Mouse (Mus musculus): Measurements from ENCODE around the gene Olfr1339. TPM values are rescaled to one million over a fixed set of nuclear protein-coding genes. Genes with fewer than 3 reads are reported as not detected.

Gene Olfr1339
- total RNA-seq (2015) (not detected in 2 replicates), total RNA-seq (2017) (not detected in 2 replicates)

DNA sequence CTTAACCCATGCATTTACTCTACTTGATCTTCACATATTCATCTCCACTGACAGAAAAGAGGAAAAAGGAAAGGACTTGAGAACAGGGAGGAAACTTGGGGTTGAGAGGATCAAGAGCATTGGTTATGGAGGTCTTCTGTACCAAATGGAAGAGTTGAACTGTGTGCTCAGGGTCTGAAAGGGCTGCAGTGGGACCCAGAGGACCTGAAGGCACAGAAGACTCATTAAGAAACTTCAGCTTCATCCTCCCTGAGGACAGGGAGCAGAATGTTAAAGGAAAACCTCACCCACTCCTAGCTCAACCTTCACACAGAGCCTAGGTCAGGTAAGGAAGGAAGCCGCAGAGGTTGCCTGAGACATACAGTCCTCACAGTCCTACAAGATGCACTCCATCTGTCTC lies at the start of gene Olfr1339:
Gene Olfr1339 (plus strand): TSS at position 301 of the 400 bp plus-strand sequence.
- no peak for ATAC-seq (ENCODE audit: poor library complexity, severe bottlenecking)

DNA sequence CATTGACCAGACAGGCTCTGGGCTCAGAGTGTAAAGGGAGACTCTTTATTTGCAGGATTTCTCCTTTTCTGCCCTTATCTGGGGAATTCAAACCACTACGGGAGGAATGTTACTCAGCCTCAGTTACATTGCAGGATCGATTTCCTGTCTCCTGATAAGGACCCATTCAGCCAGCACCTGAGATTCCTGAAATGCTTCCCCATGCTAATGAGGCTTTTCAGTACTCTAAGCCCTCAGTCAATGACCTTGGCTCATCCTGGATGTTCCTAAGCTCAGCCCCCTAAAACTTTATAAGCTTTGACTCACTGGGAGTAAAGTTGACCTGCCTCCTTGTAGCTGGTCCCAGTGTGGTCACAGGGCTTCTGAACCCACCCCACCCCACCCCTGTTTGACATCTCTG lies 44.9 kb upstream of the Olfr1339 start:
- ATAC-seq (ENCODE audit: poor library complexity, severe bottlenecking): no peak

DNA sequence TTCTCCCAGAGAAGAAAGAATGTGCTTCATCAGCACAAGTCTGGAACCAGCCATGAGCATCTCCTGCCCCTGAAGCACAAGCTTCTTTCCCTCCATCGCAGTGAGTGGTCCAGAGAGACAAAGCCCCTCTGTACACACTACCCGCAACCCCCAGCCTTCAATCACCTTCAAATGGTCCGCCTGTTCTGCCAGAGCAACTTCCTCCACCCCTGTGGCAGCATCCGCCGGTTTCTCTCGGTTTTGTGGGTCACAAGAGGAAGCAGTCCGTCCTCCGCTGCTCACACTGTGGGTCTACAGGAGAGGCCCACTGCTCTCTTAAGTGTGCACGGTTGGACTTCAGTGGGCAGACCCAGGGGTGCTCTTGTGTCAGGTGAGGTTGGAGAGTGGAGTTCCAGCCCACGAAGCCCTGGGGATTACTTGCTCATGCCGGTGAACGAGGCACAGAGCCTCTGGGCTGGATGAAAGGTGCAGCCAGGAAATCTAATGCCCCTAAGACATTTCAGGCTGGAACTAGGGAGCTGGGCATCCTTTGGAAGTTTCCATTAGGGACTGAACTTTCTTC lies 39.5 kb upstream of the Olfr1339 start, which contains the start of gene Olfr1342:
Gene Olfr1342 (minus strand): TSS at position 345 of the 562 bp plus-strand sequence.
- ATAC-seq (ENCODE audit: poor library complexity, severe bottlenecking): no peak

DNA sequence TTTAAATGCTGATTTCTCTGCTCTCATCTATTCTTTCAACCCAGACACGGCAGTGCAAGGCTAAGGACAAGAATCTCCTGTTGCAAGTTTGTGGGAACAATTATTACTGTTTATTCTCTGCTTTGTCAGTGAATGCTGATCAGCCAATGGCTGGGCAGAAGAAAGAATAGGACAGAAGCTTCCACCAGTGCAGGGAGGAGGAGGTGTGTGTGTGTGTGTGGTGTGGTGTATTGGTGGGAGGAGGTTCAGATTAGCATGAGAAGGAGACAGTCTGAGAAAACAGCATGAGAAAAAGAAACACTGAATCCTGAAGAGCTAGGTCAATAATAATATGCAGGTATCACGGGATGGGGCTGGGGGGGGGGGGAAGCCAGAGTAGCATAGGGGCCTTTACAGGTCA lies 38.2 kb upstream of the Olfr1339 start:
- no peak for ATAC-seq (ENCODE audit: poor library complexity, severe bottlenecking)

DNA sequence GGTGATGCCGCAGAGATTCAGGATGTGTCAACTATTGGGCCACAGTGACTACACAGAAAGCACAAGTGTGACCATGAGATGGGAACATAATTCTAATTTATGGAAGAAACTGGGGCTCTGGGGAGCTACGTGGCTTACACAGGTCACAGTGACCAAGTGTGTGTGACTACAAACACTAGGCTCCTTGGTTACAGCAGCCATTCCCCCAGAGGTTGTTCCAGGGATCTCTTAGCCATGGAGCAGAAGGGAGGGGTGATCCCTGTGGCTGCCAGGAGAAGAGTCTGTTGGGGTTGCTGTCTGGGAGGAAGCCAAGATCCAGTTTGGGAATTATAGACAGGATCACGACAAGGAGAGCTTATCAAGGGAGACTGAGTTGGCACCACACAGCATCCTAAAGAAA lies 28.8 kb upstream of the Olfr1339 start, which contains the start of gene Olfr1341:
Gene Olfr1341 (plus strand): TSS at position 301 of the 400 bp plus-strand sequence.
- ATAC-seq (ENCODE audit: poor library complexity, severe bottlenecking): no peak

DNA sequence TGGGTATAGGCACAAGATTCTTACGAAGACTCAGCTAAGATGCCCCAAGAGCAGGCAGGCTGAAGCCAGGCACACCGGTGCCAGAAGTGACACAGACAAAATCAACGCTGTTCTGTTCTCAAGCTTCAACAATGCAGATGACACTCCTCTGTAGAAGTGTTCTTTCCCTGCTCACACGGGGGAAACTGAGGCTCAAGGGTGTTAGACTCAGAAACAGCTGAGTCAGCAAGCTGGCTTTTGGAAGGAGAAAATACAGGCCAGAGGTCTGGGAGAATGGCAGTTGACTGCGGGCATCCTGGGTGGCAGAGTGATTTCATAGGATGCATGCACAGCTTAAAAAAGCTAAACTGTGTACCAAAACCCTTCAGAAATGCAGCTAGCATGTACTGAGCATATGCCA lies 23.9 kb upstream of the Olfr1339 start:
- ATAC-seq (ENCODE audit: poor library complexity, severe bottlenecking): no peak

DNA sequence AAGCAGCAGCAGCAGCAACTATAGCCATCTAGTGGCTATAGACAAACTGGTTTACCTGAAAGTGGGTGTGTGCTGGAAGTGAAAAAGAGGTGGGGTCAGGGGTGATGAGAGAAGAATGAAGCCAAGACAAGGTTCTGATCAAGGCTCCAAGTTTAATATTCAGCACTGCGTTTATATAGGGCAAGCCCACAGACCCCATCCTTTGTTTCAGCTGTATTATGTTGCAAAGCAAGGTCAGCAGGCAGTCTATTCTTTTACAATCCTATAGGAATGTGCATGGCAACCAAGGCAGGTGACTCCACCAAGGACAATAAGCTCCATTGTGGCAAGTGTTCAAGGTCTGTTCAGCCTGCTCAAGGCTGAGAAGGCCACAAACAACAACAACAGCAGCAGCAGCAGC lies 20.3 kb upstream of the Olfr1339 start:
- no peak for ATAC-seq (ENCODE audit: poor library complexity, severe bottlenecking)

DNA sequence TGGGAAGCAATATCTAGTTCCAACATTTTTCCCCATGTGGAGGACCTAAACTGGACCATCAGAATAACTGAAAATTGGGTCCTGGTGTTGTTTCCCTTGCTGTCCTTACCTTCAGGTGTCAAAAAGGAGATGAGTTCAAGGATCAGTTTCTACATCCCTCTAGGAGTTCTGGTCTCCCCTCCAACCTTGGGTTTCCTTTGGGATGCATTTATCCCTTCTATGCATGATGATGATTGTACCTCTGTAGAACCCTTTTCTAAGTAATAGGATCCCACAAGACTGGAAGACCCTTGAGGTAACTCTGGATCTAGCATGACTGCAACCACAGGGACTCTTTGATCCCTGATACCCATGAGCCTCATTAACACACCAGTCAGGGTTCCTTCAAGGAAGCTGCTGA lies 12.1 kb upstream of the Olfr1339 start, which contains the start of gene Olfr1340:
Gene Olfr1340 (plus strand): TSS at position 301 of the 400 bp plus-strand sequence.
- no peak for ATAC-seq (ENCODE audit: poor library complexity, severe bottlenecking)

DNA sequence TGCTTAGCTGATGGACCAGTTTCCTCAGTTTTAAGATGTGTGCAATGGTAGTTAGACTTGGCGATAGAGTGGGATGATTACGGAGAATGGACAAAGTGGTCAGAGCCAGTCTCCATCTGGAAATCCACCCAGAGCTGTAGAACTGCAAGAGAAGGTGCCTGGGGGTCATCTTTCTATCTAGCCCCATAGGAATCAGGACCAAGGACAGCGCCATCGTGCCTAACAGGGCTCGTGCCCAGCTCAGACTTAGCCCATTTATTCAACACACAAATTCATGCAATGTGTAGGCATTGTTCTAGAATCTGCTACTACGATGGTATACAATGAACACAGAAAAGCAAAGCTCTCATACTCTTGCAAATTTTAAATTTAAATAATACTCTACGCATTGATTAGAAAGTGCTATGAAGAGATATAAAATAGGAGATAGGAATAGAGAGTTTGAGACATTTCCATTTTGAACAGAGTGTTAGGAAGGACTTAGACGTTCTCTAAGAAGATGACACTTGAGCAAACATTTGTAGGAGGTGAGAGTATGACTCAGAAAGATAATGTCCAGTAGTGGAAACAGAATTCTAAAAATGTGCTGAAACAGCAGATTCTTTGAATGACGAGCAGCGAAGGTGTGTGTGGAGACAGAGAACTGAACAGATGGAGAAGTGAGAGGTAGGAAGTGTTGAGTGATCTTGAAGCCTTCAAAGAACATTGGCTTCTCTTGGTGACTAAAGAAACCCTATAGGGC lies 10.1 kb upstream of the Olfr1339 start:
- no peak for ATAC-seq (ENCODE audit: poor library complexity, severe bottlenecking)

DNA sequence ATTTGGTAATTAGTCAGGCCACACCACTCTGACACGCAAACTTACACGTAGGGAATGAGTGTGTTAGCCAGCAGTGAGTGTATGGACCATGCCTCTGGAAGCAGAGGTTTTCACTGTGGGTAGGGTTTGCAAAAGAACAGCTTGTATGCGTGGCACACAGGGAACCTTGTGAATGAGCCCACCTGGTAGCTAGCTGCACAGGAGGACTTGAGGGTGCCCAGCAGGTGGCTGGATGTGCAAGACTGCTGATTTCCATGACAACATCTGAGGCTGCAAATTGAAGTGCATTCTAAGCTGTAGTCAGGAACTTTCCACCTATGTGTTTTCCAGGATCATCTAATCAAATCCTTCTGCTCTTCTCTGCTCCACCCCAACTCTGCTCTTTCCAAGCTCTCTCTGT lies 7.6 kb downstream of the Olfr1339 start:
- ATAC-seq (ENCODE audit: poor library complexity, severe bottlenecking): no peak

DNA sequence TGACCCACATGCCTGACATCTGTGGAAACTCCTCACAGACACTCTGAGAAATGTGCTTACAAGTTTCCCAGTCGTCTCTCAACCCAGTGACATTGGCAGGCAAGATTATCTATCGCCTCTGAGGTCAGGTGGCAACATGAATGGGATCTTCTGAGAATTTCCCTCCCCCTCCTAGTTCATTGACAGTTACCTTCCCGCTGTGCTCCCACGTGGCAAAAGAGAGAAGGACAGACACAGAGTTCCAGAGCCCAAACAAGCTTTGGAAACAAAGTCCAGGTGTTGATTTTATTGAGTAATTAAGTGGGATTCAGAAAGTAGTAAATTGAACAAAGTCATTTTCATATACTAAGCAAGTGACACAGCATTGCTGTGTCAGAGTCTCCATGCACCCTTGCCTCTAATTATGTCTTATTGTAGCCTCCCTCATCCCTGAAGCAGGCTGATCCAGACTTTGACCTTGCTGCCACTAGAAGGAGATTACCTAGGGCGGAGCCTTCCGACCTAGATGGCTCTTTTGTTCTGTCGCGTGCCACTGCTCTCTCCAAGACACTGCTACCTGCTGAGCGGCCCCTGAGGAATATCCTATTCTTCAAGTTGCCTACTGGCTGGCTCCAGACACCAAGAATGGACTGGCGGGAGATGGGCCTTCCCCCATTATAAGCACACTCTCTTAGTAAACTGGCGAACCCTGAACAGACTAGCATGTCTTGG lies 9.2 kb downstream of the Olfr1339 start:
- no peak for ATAC-seq (ENCODE audit: poor library complexity, severe bottlenecking)

DNA sequence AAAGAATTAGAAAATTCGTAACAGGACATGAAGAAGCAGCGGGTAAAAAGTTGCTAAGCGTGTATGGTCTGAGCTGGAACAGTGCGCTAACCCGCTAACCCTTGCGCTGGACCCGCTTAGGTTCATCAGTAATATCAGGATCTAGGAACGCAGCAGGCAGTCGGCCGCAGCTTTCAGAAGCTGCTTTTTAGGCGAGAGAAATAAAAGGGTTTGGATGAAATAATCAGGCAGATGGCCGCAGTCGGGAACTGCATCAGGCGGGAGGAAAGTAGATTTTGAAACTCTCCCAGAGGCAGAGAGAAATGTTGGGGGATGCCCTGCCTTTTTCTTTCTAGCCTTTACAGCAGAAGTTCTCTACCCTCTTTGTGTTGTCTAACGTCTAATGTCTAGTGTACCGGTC lies 9.9 kb downstream of the Olfr1339 start:
- no peak for ATAC-seq (ENCODE audit: poor library complexity, severe bottlenecking)

DNA sequence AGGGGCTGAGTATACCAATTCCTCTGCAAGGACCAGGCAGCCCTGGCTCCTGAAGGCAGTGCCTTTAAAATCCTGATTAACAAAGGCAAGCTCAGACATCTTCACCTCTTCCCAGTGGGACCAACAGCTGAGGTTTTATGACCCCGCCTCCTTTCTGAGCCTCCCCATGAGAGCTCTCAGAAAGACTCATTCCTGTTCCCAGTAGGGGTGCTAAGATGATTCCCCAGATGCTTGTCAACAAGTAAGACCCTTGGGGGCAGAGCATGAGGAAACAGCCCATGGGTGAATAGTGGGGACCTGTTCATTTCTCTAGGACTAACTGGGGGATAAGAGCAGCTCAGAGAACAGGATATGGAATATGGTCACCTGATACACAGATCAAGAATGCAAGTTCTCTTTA lies 26.7 kb downstream of the Olfr1339 start, which contains the start of gene Olfr1338:
Gene Olfr1338 (minus strand): TSS at position 101 of the 400 bp plus-strand sequence.
- ATAC-seq (ENCODE audit: poor library complexity, severe bottlenecking): no peak

DNA sequence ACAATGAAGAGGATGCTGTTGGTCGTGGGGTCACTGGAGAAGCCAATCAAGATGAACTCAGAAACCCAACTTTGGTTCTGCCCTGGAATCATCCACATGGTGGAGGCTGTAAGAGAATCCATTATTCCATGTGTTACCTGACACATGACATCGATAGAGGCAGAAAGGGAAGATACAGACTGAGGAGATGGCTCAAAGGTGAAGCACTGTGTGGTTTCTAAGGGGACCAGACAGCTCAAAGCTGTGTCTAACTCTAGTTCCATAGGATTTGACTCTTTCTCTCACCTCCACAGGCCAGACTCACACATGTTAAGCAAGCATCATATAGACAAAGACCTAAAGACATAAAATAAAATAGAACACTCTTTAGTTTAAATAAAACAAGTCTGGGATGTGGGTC lies 50.5 kb downstream of the Olfr1339 start, which contains the start of gene Olfr1337:
Gene Olfr1337 (minus strand): TSS at position 101 of the 400 bp plus-strand sequence.
- ATAC-seq (ENCODE audit: poor library complexity, severe bottlenecking): no peak

Other genes starting within 250 kb of the Olfr1339 start
- 0.27 and 0.34 TPM in 2 replicates for gene Tie1, start 242.1 kb upstream of the Olfr1339 start, total RNA-seq (2015)
- gene Tie1, start 242.1 kb upstream of the Olfr1339 start, total RNA-seq (2017): 0.16 and 0.26 TPM in 2 replicates
- gene 2610528J11Rik, start 205.2 kb upstream of the Olfr1339 start, total RNA-seq (2015): not detected in 2 replicates
- gene 2610528J11Rik, start 205.2 kb upstream of the Olfr1339 start, total RNA-seq (2017): not detected in 2 replicates
- gene Tmem125, start 188.1 kb upstream of the Olfr1339 start, total RNA-seq (2015): 0.18 TPM in 1 of 2 replicates, not detected in the other
- not detected in 2 replicates for gene Tmem125, start 188.1 kb upstream of the Olfr1339 start, total RNA-seq (2017)
- gene Cfap57, start 111.4 kb upstream of the Olfr1339 start, total RNA-seq (2015): not detected in 2 replicates
- gene Cfap57, start 111.4 kb upstream of the Olfr1339 start, total RNA-seq (2017): 0.16 and 0.18 TPM in 2 replicates
- 54.9 and 61.9 TPM in 2 replicates for gene Ebna1bp2, start 111.4 kb upstream of the Olfr1339 start, total RNA-seq (2015)
- gene Ebna1bp2, start 111.4 kb upstream of the Olfr1339 start, total RNA-seq (2017): 46.8 and 63.7 TPM in 2 replicates
- not detected in 2 replicates for gene Olfr62, start 73.2 kb upstream of the Olfr1339 start, total RNA-seq (2015)
- not detected in 2 replicates for gene Olfr62, start 73.2 kb upstream of the Olfr1339 start, total RNA-seq (2017)
- not detected in 2 replicates for gene Olfr1342, start 39.4 kb upstream of the Olfr1339 start, total RNA-seq (2015)
- not detected in 2 replicates for gene Olfr1342, start 39.4 kb upstream of the Olfr1339 start, total RNA-seq (2017)
- not detected in 2 replicates for gene Olfr1341, start 28.7 kb upstream of the Olfr1339 start, total RNA-seq (2015)
- not detected in 2 replicates for gene Olfr1341, start 28.7 kb upstream of the Olfr1339 start, total RNA-seq (2017)
- gene Olfr1340, start 12.0 kb upstream of the Olfr1339 start, total RNA-seq (2015): not detected in 2 replicates
- gene Olfr1340, start 12.0 kb upstream of the Olfr1339 start, total RNA-seq (2017): not detected in 2 replicates
- gene Olfr1338, start 26.6 kb downstream of the Olfr1339 start, total RNA-seq (2015): not detected in 2 replicates
- not detected in 2 replicates for gene Olfr1338, start 26.6 kb downstream of the Olfr1339 start, total RNA-seq (2017)
- not detected in 2 replicates for gene Olfr1337, start 50.4 kb downstream of the Olfr1339 start, total RNA-seq (2015)
- gene Olfr1337, start 50.4 kb downstream of the Olfr1339 start, total RNA-seq (2017): not detected in 2 replicates
- not detected in 2 replicates for gene Olfr1335, start 77.8 kb downstream of the Olfr1339 start, total RNA-seq (2015)
- gene Olfr1335, start 77.8 kb downstream of the Olfr1339 start, total RNA-seq (2017): not detected in 2 replicates
- gene Olfr1333, start 104.1 kb downstream of the Olfr1339 start, total RNA-seq (2015): not detected in 2 replicates
- gene Olfr1333, start 104.1 kb downstream of the Olfr1339 start, total RNA-seq (2017): not detected in 2 replicates
- not detected in 2 replicates for gene Olfr1331, start 132.5 kb downstream of the Olfr1339 start, total RNA-seq (2015)
- not detected in 2 replicates for gene Olfr1331, start 132.5 kb downstream of the Olfr1339 start, total RNA-seq (2017)
- not detected in 2 replicates for gene Olfr1330, start 156.4 kb downstream of the Olfr1339 start, total RNA-seq (2015)
- not detected in 2 replicates for gene Olfr1330, start 156.4 kb downstream of the Olfr1339 start, total RNA-seq (2017)
- not detected in 2 replicates for gene Olfr1329, start 185.3 kb downstream of the Olfr1339 start, total RNA-seq (2015)
- gene Olfr1329, start 185.3 kb downstream of the Olfr1339 start, total RNA-seq (2017): not detected in 2 replicates
- not detected in 2 replicates for gene Olfr1328, start 206.4 kb downstream of the Olfr1339 start, total RNA-seq (2015)
- not detected in 2 replicates for gene Olfr1328, start 206.4 kb downstream of the Olfr1339 start, total RNA-seq (2017)
- not detected in 2 replicates for gene Lao1, start 229.4 kb downstream of the Olfr1339 start, total RNA-seq (2015)
- not detected in 2 replicates for gene Lao1, start 229.4 kb downstream of the Olfr1339 start, total RNA-seq (2017)

All from megakaryocyte, adult 5-6 weeks (primary cell).